Mouse (Mus musculus) spleen, postnatal 14 days (tissue): ENCODE measurements around the gene Gm12184.
"Not testable (repeated sequence)": the region's sequence is repeated elsewhere in the genome, so short reads cannot be mapped to it uniquely, and the experiment has no call there.

Experiments used
- DNase-seq, 2 experiments: peaks; one replicate each; pipeline ENCODE4 v3.0.0; 2021 to 2022; ENCODE audit warnings: low spot score in 2 of 2

The Gm12184 gene

DNA sequence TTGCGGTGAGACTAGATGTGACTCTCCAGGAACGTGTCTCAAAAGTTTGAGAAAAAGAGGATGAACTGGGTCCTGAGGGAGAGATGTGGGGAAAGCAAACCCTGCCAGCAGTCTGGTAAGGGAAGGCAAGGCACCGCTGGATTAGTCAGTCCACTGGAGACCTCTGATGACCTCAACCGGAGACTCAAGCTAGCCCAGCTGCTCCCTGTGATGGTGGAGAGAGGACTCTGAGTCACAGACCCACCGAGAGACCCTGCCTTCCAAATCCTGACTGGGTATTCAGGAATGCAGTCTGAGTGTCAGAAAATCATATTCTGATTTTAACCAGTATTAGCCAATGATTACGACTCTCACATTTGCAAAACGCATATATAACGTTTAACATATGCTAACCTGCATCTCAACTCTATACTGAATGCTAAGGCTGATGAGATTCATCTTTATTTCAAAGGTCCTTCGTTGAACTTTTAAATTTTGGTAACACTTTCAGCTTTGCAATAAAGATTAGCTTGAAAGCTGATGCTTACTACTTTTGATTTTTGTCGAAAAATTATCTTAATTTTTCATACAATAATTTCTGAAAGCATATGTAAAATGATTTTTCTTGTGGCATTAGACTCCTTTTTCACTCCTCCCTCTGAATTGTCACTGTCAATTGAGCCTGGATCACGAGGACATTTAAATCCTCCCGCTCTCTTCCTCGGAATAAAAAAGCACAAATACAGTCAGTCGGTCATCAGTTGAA lies 3.5 kb downstream of the Gm12184 start:
- no peak for DNase-seq

DNA sequence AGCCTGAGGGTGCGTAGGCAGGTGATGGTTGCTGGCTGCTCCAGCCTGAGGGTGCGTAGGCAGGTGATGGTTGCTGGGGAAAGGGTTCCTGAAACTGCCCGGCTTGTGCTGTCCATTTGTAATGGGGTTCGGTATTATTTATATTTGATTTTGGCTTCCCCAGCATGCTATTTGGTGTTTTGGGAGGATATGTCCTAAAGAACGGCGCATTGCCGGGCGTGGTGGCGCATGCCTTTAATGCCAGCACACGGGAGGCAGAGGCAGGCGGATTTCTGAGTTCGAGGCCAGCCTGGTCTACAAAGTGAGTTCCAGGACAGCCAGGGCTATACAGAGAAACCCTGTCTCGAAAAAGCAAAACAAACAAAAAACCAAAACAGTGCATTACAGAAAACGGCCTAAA lies 5.2 kb downstream of the Gm12184 start:
- DNase-seq = not testable (repeated sequence)

- DNase-seq = no peak
Measured at GRCm38 (mm10) chr11:48820308-48820674, 6.2 kb downstream of the Gm12184 start.

- DNase-seq = no peak
Measured at GRCm38 (mm10) chr11:48819614-48820307, 6.7 kb downstream of the Gm12184 start.

GRCm38 (mm10) chr11:48818346-48818745 lies 8.1 kb downstream of the Gm12184 start:
- DNase-seq = peak; percentile 62 to 80

DNA sequence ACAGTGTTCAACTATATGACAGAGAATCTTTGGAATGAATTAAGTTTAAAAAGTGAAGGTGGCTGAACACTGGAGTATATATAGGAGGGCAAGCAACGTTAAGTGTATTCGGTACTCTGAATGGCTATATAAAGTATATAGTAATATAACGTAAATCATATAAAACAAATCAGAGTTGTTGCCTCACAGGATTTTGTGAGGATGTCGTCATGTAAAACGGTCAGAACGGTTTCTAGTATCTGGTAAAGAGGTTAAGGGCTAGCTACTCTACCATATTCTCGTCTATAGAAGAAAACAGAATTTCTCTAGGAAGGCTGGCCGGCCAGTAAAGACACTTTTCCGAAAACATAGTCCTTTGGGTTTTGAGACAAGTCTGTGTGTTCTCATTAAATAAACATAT lies 8.7 kb downstream of the Gm12184 start:
- DNase-seq = no peak

DNA sequence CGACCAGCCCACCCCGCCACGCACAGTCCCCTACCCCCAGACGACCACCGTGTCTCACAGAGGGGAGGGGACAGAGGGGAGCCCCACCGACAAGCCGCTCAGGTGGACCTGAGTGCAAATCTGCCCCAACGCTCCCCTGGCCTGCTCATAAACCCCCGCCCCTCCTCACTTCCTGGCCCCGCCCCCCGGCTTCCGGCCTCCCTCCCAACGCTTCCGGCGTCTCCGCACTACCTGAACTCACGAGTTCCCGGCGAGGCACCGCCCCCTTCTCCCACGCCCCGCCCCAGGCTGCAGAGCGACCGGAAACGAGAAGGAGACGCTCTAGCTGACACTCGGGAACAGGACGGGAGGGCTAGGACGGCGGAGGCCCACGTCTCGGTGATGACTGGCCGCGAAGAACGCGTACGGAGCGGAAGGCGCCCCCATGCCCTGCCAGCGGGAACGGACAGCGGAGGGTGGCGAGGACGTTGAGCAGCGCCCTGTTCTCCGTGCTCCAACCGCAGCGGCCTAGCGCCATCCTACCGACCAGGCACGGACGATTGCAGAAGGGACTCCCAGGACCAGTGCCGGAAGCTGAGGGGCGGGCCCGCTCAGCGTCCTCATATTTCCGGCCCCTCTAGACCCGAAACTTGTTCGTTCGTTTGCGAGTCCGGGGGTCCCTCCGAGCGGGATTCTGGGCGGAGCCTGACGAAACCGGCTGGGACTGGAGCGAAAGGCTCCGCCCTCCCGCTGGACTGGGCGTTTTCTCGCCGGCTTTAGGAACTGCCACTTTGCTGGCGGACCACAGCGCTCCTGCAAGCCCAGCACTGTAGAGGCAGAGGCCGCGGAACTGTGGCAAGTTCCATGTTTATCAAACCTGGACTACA lies 9.4 kb downstream of the Gm12184 start, which contains the start of gene Trim41:
Gene Trim41, minus strand, starts transcription at position 554 of the 866 bp plus-strand sequence.
- DNase-seq = peak; percentile 99

GRCm38 (mm10) chr11:48816281-48816781 lies 10.1 kb downstream of the Gm12184 start:
- DNase-seq = peak in 1 of 2 experiments; percentile 20

GRCm38 (mm10) chr11:48815851-48816250 lies 10.6 kb downstream of the Gm12184 start:
- DNase-seq = no peak

DNA sequence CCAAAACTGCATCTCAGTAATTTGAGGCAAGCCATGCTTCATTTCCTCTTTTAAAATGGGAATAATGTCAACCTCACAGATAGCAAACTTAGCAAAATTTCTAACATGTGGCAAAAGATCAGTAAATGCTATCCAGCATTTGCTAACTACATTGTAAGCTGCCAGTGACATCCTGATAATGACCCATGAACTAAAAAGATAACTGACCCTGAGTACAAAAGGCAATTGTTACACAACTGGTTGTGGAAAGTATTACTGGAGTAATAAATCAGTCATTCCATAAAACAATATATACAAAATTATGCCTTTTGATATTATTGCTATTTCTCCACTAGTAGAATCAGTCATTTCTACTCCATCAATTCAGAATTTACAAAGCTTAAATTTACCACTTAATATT lies 12.7 kb downstream of the Gm12184 start:
- DNase-seq = no peak

DNA sequence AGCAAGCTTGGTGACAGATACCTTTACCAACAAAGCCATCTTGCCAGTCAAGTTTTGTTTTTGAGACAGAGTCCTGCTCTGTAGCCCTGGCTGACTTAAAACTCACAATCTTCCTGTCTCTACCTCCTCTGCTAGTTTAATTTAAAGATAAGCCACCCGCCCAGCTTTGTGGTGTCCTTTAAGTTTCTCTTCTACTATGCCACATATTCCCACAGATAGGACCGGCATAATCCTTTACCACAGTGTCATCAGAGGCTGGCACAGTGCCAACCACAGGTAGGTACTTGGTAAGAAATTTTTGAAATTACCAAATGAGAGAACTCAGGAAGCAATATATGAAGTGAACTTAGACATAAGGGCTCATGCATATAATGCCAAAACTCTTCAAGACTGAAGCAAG lies 16.3 kb downstream of the Gm12184 start:
- no peak for DNase-seq

GRCm38 (mm10) chr11:48809434-48809830 lies 17.0 kb downstream of the Gm12184 start:
- DNase-seq = no peak

GRCm38 (mm10) chr11:48808737-48809433 lies 17.6 kb downstream of the Gm12184 start:
- no peak for DNase-seq

GRCm38 (mm10) chr11:48808304-48808646 lies 18.2 kb downstream of the Gm12184 start:
- DNase-seq = no peak

GRCm38 (mm10) chr11:48807563-48808303 lies 18.7 kb downstream of the Gm12184 start:
- DNase-seq = no peak

DNA sequence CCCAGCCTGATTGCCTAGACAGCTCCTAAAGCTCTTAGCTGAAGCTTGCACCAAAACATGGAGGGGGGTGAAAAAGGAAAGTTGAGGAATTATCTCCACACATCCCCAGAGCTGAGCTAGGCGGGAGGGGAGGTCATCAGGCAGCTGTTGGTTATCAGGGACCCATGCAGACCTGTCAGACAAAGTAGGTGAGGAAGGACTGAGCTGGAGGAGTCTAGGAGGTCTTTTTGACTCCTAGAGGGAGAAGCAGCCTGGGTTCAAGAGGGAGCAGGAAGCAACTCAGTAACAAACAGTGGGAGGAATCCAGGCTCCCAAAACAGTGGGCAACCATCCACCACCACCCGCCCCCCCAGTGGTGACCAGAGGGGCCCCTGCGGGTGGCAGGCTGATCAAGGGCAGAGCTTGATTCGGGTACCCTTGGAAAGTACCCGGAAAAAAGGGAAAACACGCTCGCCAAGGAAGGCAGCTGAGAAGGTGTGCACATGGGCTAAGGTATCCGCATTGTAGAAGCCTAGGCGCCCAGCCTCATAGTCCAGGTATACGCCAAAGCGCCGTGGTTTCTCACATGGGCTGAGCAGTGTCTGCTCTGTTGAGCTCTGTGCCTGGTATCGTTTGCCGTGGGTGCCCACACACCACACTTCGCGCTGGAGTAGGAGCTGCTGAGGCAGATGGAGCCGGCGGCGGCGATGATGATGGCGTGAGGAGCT lies 19.4 kb downstream of the Gm12184 start:
- DNase-seq = no peak

- DNase-seq = no peak
Measured at GRCm38 (mm10) chr11:48804922-48805321, 21.5 kb downstream of the Gm12184 start.

- no peak for DNase-seq
Measured at GRCm38 (mm10) chr11:48803988-48804387, 22.5 kb downstream of the Gm12184 start.

DNA sequence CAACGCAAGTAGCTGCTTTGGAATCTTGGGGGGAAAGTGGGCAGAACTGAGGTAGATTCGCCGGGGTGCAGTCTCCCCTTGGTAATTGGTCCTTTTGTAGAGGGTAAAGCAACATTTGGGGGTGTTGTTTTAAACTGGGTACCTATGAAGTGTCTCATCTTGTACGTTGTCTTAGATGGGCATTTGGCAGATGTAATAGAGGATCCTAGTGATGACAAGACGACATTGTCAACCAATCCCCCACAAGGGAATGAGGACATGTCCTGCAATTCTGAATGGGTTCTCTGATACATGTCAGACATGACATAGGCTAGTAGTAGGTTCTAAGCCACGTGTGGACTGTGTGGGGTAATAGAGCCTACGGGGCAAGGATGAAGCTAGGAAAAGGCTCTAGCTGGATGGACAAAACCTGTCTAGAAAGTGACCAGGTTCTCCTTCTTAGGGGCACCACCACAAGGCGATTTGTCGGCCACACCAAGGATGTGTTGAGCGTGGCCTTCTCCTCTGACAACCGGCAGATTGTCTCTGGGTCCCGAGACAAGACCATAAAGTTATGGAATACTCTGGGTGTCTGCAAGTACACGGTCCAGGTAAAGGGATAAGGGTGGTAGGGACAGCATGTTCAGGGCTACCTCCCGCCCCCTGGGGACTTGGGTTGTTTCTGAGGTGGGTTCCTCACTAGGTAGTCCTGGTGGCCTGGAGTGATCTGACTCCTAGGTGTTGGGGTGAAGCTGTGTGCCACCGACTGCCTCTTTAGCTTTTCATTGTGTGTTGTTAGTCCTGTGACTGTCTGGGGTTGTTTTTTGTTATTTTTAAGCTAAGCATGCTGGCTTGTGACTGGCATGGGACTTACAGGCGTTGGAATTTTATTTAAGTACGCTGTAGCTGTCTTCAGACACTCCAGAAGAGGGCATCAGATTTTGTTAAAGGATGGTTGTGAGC lies 24.4 kb downstream of the Gm12184 start:
- no peak for DNase-seq
